Mouse (Mus musculus): ENCODE measurements at regions not wholly inside any gene's neighbourhood (a gene's known extent, or its start where the extent isn't known, plus 50 kb on each side); places are given as distances from the start of the nearest gene placed in this dataset.

GRCm38 (mm10) chr14:29862032-29862431 is 106.1 kb upstream of the Selenok start:
- TF ChIP-seq CTCF (conservative IDR thresholded peaks at IDR 0.05 in 1 of 2, IDR thresholded peaks at IDR 0.05 in 1 of 2; ENCODE audit: low read depth in 2 of 2, low read length in 2 of 2) = no peak
- TF ChIP-seq USF1 (IDR thresholded peaks at IDR 0.05; ENCODE audit: low read depth, low read length) = no peak
- TF ChIP-seq HCFC1 (IDR thresholded peaks at IDR 0.05; ENCODE audit: low read depth, low read length) = no peak
- no peak for TF ChIP-seq POLR2A (IDR thresholded peaks at IDR 0.05; ENCODE audit: low read depth, low read length)
- TF ChIP-seq MEF2A (IDR thresholded peaks at IDR 0.05; ENCODE audit: borderline replicate concordance, low read depth, low read length) = no peak
- no peak for TF ChIP-seq RAD21 (IDR thresholded peaks at IDR 0.05; ENCODE audit: low read depth, low read length)
- no peak for TF ChIP-seq SIN3A (IDR thresholded peaks at IDR 0.05; ENCODE audit: low read length)
